Mouse (Mus musculus) limb, embryonic 15.5 days (tissue): ENCODE results near the gene Haus6. TPM values are rescaled to one million over a fixed set of nuclear protein-coding genes. Genes with fewer than 3 reads are reported as not detected.
"Not testable (repeated sequence)": the region's sequence is repeated elsewhere in the genome, so short reads cannot be mapped to it uniquely, and the experiment has no call there.

Experiments used
- ATAC-seq: fragments of 200-750 bp; cut with Nextera tagmentation; 2 replicates; pipeline ENCODE4 v1.8.0; 2017; ENCODE audit warnings: low read depth, moderate TSS enrichment; ENCODE audit not compliant: insufficient number of reproducible peaks, low FRiP score, low TSS enrichment
- H3K27ac ChIP-seq: fragments of 300-500 bp; sonication (generic); 2 replicates; pipeline ENCODE4 v1.5.1; 2015; ENCODE audit warnings: moderate library complexity, mild to moderate bottlenecking, inconsistent platforms
- H3K27me3 ChIP-seq: fragments of 300-500 bp; sonication (generic); 2 replicates; pipeline ENCODE4 v1.6.1; 2015; ENCODE audit warnings: inconsistent platforms
- H3K36me3 ChIP-seq: fragments of 300-500 bp; sonication (generic); 2 replicates; pipeline ENCODE4 v1.6.1; 2015; ENCODE audit warnings: inconsistent platforms
- H3K4me1 ChIP-seq: fragments of 300-500 bp; sonication (generic); 2 replicates; pipeline ENCODE4 v1.6.1; 2015; ENCODE audit warnings: inconsistent platforms
- H3K4me2 ChIP-seq: fragments of 300-500 bp; sonication (generic); 2 replicates; pipeline ENCODE4 v1.6.1; 2015; ENCODE audit warnings: mild to moderate bottlenecking, inconsistent platforms
- H3K4me3 ChIP-seq: fragments of 300-500 bp; sonication (generic); 2 replicates; pipeline ENCODE4 v1.5.1; 2015; ENCODE audit warnings: mild to moderate bottlenecking, inconsistent platforms
- H3K9ac ChIP-seq: fragments of 300-500 bp; sonication (generic); 2 replicates; pipeline ENCODE4 v1.6.1; 2015; ENCODE audit warnings: inconsistent platforms
- H3K9me3 ChIP-seq: fragments of 300-500 bp; sonication (generic); 2 replicates; pipeline ENCODE4 v1.6.1; 2016; ENCODE audit warnings: inconsistent platforms
- WGBS: fragments of 180-500 bp; shearing (Covaris S2); methylation state at CpG from one replicate; pipeline ENCODE4 v1.1.7; 2015; 5-methylcytosine and 5-hydroxymethylcytosine counted together
- polyA plus RNA-seq: library from polyadenylated mRNA; unstranded; fragments of >200 nt; fragmentation: Nextera tagmentation; extraction: Ambion mirVana; gene quantifications from 2 replicates; pipeline ENCODE4 v1.2.1, GENCODE M21; 2015

The Haus6 gene
- polyA plus RNA-seq, result 13.5 and 14.8 TPM in 2 replicates

- under 1% methylated on average over 59 of the region's 59 CpGs for WGBS
- Histone ChIP-seq H3K4me2 (peak within 1 kb of the TSS; percentile 88), H3K4me1 (peaks cover 5% of the 10 kb centered on the region), H3K36me3 (peaks cover under 1% of the 10 kb centered on the region; the same call in 1 of the 2 replicates), H3K9ac (peak within 1 kb of the TSS; percentile 89), H3K4me3 (peak within 1 kb of the TSS; percentile 90), H3K27me3 (no peaks in the 10 kb centered on the region), H3K27ac (peak within 1 kb of the TSS; percentile 82), H3K9me3 (no peaks in the 10 kb centered on the region)
- peak; percentile 99 for ATAC-seq
Observed at GRCm38 (mm10) chr4:86611524-86612288, at the start of gene Haus6. Haus6 (minus strand) TSS chr4:86612055.

GRCm38 (mm10) chr4:86657176-86657575 lies 45.3 kb upstream of the Haus6 start:
- Histone ChIP-seq H3K36me3 (peaks cover 64% of the 10 kb centered on the region), H3K9ac (no peak overlapping the region), H3K4me3 (no peak overlapping the region), H3K27me3 (no peaks in the 10 kb centered on the region), H3K9me3 (no peaks in the 10 kb centered on the region), H3K27ac (no peak overlapping the region), H3K4me1 (no peaks in the 10 kb centered on the region), H3K4me2 (no peak overlapping the region)
- 92% methylated on average over 12 of the region's 12 CpGs for WGBS
- ATAC-seq, result no peak

- not testable (repeated sequence) for H3K9me3 ChIP-seq, H3K9ac ChIP-seq, H3K27ac ChIP-seq, H3K4me3 ChIP-seq, H3K4me2 ChIP-seq, H3K4me1 ChIP-seq, H3K27me3 ChIP-seq, ATAC-seq
- H3K36me3 ChIP-seq, result peaks cover 58% of the 10 kb centered on the region
- 90% methylated on average over 8 of the region's 8 CpGs for WGBS
Observed at GRCm38 (mm10) chr4:86656410-86656809, 44.6 kb upstream of the Haus6 start.

DNA sequence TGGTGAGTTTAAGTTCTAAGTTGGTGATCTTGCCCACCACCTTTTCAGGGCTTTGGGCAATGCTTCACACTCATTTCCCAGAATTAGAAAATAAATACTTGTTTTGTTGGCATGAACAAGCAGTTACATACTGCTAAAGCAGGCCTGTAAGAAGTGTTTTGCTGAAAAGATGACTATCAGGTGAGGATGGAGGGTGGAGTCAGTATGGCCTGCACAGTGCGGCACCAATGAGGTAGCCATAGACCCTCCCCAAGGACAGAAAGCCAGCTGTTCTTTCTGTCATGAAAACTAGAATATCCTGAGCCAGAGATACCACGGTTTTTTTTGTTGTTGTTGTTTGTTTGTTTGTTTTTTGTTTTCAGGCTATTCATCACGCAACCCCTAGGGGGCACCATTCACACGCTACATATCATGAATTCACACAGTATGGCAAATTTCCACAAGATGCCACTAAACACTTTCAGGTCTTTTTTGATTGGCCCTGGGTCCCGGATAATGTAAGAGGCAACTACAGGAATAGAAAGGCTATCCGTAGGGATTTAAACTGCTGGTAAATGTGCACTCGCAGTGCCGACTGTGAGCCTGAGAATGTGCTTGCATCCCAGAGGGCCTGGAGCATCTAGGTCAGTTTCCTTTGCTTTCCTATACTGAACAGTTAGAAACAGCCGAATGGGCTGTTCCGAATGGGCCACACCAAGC lies 40.0 kb upstream of the Haus6 start:
- Histone ChIP-seq H3K9ac (no peak overlapping the region), H3K4me2 (no peak overlapping the region), H3K27me3 (no peaks in the 10 kb centered on the region), H3K4me3 (no peak overlapping the region), H3K36me3 (peaks cover 15% of the 10 kb centered on the region), H3K9me3 (no peaks in the 10 kb centered on the region), H3K27ac (no peak overlapping the region), H3K4me1 (no peaks in the 10 kb centered on the region)
- ATAC-seq, result no peak
- 69% methylated on average over 10 of the region's 10 CpGs for WGBS

GRCm38 (mm10) chr4:86648394-86648793 lies 36.5 kb upstream of the Haus6 start:
- not testable (repeated sequence) for H3K4me1 ChIP-seq, H3K4me2 ChIP-seq, H3K4me3 ChIP-seq, H3K27ac ChIP-seq, H3K36me3 ChIP-seq, H3K27me3 ChIP-seq, H3K9me3 ChIP-seq, H3K9ac ChIP-seq, ATAC-seq
- 91% methylated on average over 10 of the region's 13 CpGs for WGBS

GRCm38 (mm10) chr4:86637561-86637960 lies 25.7 kb upstream of the Haus6 start:
- not testable (repeated sequence) for H3K36me3 ChIP-seq, ATAC-seq, H3K4me1 ChIP-seq, H3K4me2 ChIP-seq, H3K4me3 ChIP-seq, H3K27me3 ChIP-seq, H3K9ac ChIP-seq, H3K9me3 ChIP-seq, H3K27ac ChIP-seq
- 90% methylated on average over 9 of the region's 9 CpGs for WGBS

- not testable (repeated sequence) for H3K27ac ChIP-seq, H3K27me3 ChIP-seq, H3K9ac ChIP-seq, H3K4me2 ChIP-seq, H3K4me3 ChIP-seq, ATAC-seq, H3K4me1 ChIP-seq, H3K36me3 ChIP-seq, H3K9me3 ChIP-seq
Observed at GRCm38 (mm10) chr4:86634873-86635272, 23.0 kb upstream of the Haus6 start.

- H3K4me1 ChIP-seq, ATAC-seq, H3K4me2 ChIP-seq, H3K9ac ChIP-seq, H3K36me3 ChIP-seq, H3K4me3 ChIP-seq, H3K9me3 ChIP-seq, H3K27ac ChIP-seq, H3K27me3 ChIP-seq: not testable (repeated sequence)
Observed at GRCm38 (mm10) chr4:86634312-86634711, 22.5 kb upstream of the Haus6 start.

DNA sequence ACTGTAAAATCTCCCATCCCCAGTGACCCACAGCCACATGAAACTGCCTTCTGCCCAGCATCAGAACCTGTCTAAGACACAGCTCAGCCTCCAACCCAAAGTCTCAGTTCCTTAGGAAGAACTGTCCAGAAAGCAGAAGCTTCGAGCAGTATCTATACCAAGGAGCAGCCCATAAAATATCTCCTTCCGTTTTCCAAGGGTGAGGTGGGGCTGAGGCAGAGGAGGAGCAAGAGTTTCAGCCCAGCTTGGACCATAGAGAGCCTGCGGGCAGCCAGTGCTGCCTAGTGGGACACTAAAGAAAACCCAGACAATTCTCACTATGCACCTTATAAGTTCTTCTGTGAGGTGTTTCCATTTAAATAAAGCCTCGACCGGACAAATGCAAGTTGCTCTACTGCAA lies 20.7 kb upstream of the Haus6 start:
- H3K9me3 ChIP-seq, H3K4me2 ChIP-seq, ATAC-seq, H3K27me3 ChIP-seq, H3K9ac ChIP-seq, H3K36me3 ChIP-seq, H3K27ac ChIP-seq, H3K4me3 ChIP-seq, H3K4me1 ChIP-seq: not testable (repeated sequence)
- 51% methylated on average over 5 of the region's 5 CpGs for WGBS

- no peaks in the 10 kb centered on the region for H3K36me3 ChIP-seq
- 19% methylated on average over 4 of the region's 4 CpGs for WGBS
- no peak overlapping the region for H3K27ac ChIP-seq
- no peaks in the 10 kb centered on the region for H3K4me1 ChIP-seq
- H3K4me3 ChIP-seq, result no peak overlapping the region
- ATAC-seq, result no peak
- H3K9ac ChIP-seq, result no peak overlapping the region
- H3K9me3 ChIP-seq, result no peaks in the 10 kb centered on the region
- no peaks in the 10 kb centered on the region for H3K27me3 ChIP-seq
- no peak overlapping the region for H3K4me2 ChIP-seq
Observed at GRCm38 (mm10) chr4:86631831-86632230, 20.0 kb upstream of the Haus6 start.

- not testable (repeated sequence) for H3K4me2 ChIP-seq, H3K9me3 ChIP-seq, H3K27ac ChIP-seq, H3K36me3 ChIP-seq, H3K4me3 ChIP-seq, H3K27me3 ChIP-seq, ATAC-seq, H3K9ac ChIP-seq, H3K4me1 ChIP-seq
- 87% methylated on average over 7 of the region's 7 CpGs for WGBS
Observed at GRCm38 (mm10) chr4:86626496-86626895, 14.6 kb upstream of the Haus6 start.

DNA sequence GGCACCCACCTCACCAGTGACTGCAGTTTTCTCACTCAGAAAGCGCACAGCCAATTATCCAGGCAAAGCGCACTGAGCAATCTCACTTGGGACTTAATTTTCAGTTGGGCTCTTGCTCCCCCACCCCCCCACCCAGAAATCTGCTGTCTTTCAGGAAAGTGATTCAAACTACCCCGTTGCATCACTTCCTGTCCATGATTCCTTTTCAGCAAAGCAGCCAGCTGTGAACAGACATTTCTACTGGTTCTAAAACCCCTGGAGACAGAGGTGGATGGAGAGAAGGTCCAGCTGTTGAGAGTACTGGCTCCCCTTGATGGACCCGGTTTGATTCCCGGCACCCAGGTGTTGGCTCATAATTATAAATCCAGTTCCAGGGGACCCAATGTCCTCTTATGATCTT lies 13.6 kb upstream of the Haus6 start:
- Histone ChIP-seq H3K36me3 (no peaks in the 10 kb centered on the region), H3K9me3 (no peaks in the 10 kb centered on the region), H3K9ac (no peak overlapping the region), H3K4me2 (no peak overlapping the region), H3K4me1 (no peaks in the 10 kb centered on the region), H3K27me3 (no peaks in the 10 kb centered on the region), H3K4me3 (no peak overlapping the region), H3K27ac (no peak overlapping the region)
- WGBS, result 71% methylated on average over 5 of the region's 5 CpGs
- ATAC-seq, result no peak
